Mouse (Mus musculus): ENCODE results near the gene Numa1. TPM values are rescaled to one million over a fixed set of nuclear protein-coding genes. Genes with fewer than 3 reads are reported as not detected.

Gene Numa1
- polyA plus RNA-seq (2012; rRNA removed) = 17.2 and 21.1 TPM in 2 replicates

DNA sequence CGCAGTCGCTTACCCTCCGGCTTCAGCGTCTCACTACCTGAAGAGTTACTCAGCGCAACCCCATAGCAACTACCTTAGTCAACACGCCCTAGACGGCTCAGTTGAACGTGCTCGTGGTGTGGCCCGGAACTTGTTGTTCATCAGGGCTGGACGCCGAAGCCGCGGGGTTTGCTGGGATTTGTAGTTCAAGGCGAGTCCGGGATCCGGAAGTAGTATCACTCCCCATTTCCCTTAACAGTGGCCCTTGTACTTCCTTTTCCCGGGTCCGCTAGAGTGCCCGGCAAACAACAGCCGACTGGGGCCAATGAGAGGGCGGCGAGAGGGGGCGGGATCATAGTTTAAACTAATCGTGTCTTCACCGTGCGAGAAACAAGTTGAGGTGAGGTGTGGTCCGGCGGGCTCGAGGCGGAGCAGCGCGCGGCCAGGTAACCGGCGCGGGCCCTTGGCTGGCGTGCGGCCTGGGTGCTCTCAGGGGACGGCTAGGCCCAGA lies at the start of gene Numa1, which contains the start of gene Lrrc51:
Gene Numa1, plus strand, starts transcription at position 361 of the 490 bp plus-strand sequence.
Gene Lrrc51, minus strand, starts transcription at position 145 of the 490 bp plus-strand sequence.

DNA sequence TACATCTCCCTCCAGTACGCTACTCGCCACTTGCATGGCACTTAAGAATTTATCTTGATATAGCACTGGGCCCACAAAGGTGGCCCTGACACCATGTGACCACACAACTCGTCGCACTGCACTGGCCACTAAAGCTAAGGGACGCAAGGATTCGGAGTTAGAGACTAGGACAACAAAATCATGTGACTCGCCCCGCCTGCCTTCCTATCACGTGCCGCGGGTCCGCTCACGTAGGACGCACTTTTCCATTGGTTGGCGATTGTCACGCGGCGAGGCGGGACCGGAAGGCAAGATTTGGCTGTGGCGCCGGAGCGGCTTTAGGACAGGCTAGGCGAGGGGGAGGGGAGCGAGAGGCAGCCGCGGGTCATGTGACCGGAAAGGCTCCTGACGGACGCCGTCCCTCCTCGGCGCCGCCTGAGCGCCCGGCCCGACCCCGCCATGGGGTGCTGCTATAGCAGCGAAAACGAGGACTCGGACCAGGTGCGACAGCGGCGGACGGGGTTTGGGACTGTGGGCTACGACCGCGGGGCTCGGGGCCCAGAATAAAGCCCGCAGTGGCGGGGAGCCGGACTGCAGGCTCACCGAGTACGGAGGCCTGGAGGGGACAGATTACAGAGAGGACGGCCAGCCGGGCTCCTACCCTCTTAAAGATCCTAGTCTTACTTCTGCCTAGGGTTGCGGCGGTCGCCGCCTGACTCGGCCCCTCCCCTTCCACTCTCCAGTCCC lies 28.2 kb upstream of the Numa1 start, which contains the start of gene Lamtor1:
Gene Lamtor1, plus strand, starts transcription at position 344 of the 726 bp plus-strand sequence.

DNA sequence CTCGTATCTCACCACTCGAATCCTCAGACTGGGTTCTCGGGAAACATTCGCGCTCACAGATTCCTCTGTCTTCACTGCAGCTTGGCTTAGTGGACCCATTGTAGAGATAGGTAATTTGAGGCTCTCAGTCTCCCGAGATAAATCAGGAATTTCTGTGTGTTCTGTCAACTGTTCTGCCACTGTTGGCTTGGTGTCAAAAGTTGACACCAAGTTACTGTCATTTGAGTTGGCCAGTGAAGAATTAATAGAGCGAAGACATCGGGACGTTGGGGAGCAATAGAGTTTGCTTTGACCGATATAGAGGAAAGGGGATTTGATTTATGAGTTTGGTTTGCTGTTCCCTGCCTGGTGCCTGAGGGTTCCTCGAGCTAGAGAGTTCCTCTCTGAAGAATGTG lies 27.6 kb upstream of the Numa1 start, which contains the start of gene Tomt:
Gene Tomt, minus strand, starts transcription at position 73 of the 395 bp plus-strand sequence.

DNA sequence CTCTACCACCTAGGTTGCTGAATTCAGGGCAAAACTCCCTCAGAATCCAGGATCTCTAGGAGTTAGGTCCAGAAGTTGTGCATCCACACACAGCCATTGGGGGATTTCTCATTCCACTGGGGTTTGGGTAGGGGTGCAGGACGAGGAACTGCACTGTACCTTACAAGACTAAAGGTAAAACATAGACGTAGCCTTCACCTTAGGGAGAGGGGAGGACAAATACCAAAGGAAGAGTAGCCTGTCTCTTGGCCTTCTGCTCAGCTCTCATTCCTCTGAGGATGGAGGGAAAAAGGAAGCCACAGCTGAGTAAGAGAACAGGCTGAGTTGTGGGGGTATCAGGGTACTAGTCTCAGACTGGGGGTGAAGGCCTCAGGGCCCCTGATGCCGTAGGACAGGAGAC lies 84.7 kb downstream of the Numa1 start, which contains the start of gene Il18bp:
Gene Il18bp, minus strand, starts transcription at position 101 of the 400 bp plus-strand sequence.

Other genes starting within 250 kb of the Numa1 start
- not detected in 2 replicates for gene Phox2a, start 115.8 kb upstream of the Numa1 start, polyA plus RNA-seq (2012; rRNA removed)
- gene Inppl1, start 95.9 kb upstream of the Numa1 start, polyA plus RNA-seq (2012; rRNA removed) = 8.9 and 10.5 TPM in 2 replicates
- 16.4 and 18.0 TPM in 2 replicates for gene Folr2, start 76.9 kb upstream of the Numa1 start, polyA plus RNA-seq (2012; rRNA removed)
- 30.0 TPM in 2 replicates for gene Anapc15, start 70.4 kb upstream of the Numa1 start, polyA plus RNA-seq (2012; rRNA removed)
- 0.36 and 0.81 TPM in 2 replicates for gene Folr1, start 63.3 kb upstream of the Numa1 start, polyA plus RNA-seq (2012; rRNA removed)
- gene Lamtor1, start 28.2 kb upstream of the Numa1 start, polyA plus RNA-seq (2012; rRNA removed) = 62.9 and 68.3 TPM in 2 replicates
- gene Tomt, start 27.8 kb upstream of the Numa1 start, polyA plus RNA-seq (2012; rRNA removed) = 0.07 TPM in 2 replicates
- gene Lrrc51, start 216 bp upstream of the Numa1 start, polyA plus RNA-seq (2012; rRNA removed) = 3.7 and 4.5 TPM in 2 replicates
- gene Il18bp, start 84.6 kb downstream of the Numa1 start, polyA plus RNA-seq (2012; rRNA removed) = 31.9 and 35.6 TPM in 2 replicates
- gene Rnf121, start 131.4 kb downstream of the Numa1 start, polyA plus RNA-seq (2012; rRNA removed) = 17.7 and 20.7 TPM in 2 replicates
- 8.8 and 12.2 TPM in 2 replicates for gene Xndc1, start 131.4 kb downstream of the Numa1 start, polyA plus RNA-seq (2012; rRNA removed)
- gene Xntrpc, start 131.6 kb downstream of the Numa1 start, polyA plus RNA-seq (2012; rRNA removed) = 1.00 and 1.0 TPM in 2 replicates
- gene Trpc2, start 149.0 kb downstream of the Numa1 start, polyA plus RNA-seq (2012; rRNA removed) = 0.10 TPM in 1 of 2 replicates, not detected in the other
- gene Art1, start 167.6 kb downstream of the Numa1 start, polyA plus RNA-seq (2012; rRNA removed) = 0.02 and 0.07 TPM in 2 replicates
- 0.02 and 0.10 TPM in 2 replicates for gene Art5, start 175.4 kb downstream of the Numa1 start, polyA plus RNA-seq (2012; rRNA removed)
- 0.01 TPM in 1 of 2 replicates, not detected in the other for gene Chrna10, start 182.7 kb downstream of the Numa1 start, polyA plus RNA-seq (2012; rRNA removed)